In genomic region chr5:113506065-113506464, GRCm38 (mm10) we compare ENCODE assay signal across 25 mouse cellular contexts. TPM values are rescaled to one million over a fixed set of nuclear protein-coding genes. Genes with fewer than 3 reads are reported as not detected.
A peak's percentile ranks its signal among the peaks of the same experiment; 100 is the strongest.
DNase-seq lines count a peak whose midpoint lies in the region; ATAC-seq and TF ChIP-seq lines count a peak whose summit lies in the region.
"Had no signal": no experiment of that assay in that cellular context is flagged by ENCODE, and none has a peak within 500 bp of the region (broad histone marks: within the 10 kb centered on the region; RNA-seq: fewer than 3 reads in every experiment).

No protein-coding gene starts in this region.

- H3K9me3 ChIP-seq in megakaryocyte, embryonic 14.5 days: no peaks in the 10 kb centered on the region
- H3K9me3 ChIP-seq in ES-Bruce4 (replicated peaks; ENCODE audit: control insufficient read depth, insufficient read depth, low read length, poor library complexity, severe bottlenecking): no peaks in the 10 kb centered on the region
- H3K9me3 ChIP-seq: embryonic facial prominence, embryonic 15.5 days; forebrain, embryonic 15.5 days; hindbrain, embryonic 15.5 days; limb, embryonic 13.5 days; liver, embryonic 12.5 days had no signal

- peaks cover 12% of the 10 kb centered on the region for H3K4me1 ChIP-seq in megakaryocyte, embryonic 14.5 days
- peaks cover 3% of the 10 kb centered on the region for H3K4me1 ChIP-seq in ES-Bruce4 (ENCODE audit: control insufficient read depth, insufficient read depth, low read length)
- peaks cover 78% of the 10 kb centered on the region for H3K4me1 ChIP-seq in cerebellum, adult 2 months (ENCODE audit: control insufficient read depth, insufficient read depth, low read length)
- H3K4me1 ChIP-seq: liver, embryonic 12.5 days had no signal

- no peak overlapping the region for H3K27ac ChIP-seq in ES-Bruce4 (ENCODE audit: insufficient read depth, low read length)
- H3K27ac ChIP-seq in cerebellum, adult 2 months (ENCODE audit: insufficient read depth, low read length): no peak overlapping the region
- H3K27ac ChIP-seq: embryonic facial prominence, embryonic 15.5 days; limb, embryonic 13.5 days; liver, embryonic 12.5 days had no signal

- DNase-seq in CD4-positive, CD25-positive, alpha-beta regulatory T cell, adult 2 months (ENCODE audit: low read depth, low spot score): peak; percentile 3
- DNase-seq in cerebellum, adult 2 months: no peak
- DNase-seq: adrenal gland, adult 2 months; cerebellum, adult 11-12 months; cerebellum, postnatal 14 days; gastrocnemius, postnatal 10 days; heart, adult 11 months; kidney, postnatal 25 days; lung, adult 18-20 months; lung, postnatal 10 days; right cerebral cortex, adult 18-20 months; right cerebral cortex, postnatal 4 days; thymus, postnatal 36 days had no signal

- H3K9ac ChIP-seq in ES-Bruce4 (ENCODE audit: low read depth, poor library complexity, severe bottlenecking): no peak overlapping the region
- H3K9ac ChIP-seq: embryonic facial prominence, embryonic 15.5 days; forebrain, embryonic 15.5 days; hindbrain, embryonic 15.5 days; limb, embryonic 13.5 days; liver, embryonic 12.5 days had no signal

- ATAC-seq in CD4-positive, CD25-positive, alpha-beta regulatory T cell, adult 4 months: no peak
- ATAC-seq in megakaryocyte, adult 5-6 weeks (ENCODE audit: poor library complexity, severe bottlenecking): no peak
- 0 out of 2 replicates have a peak, but pooled peaks have one; percentile 3 for ATAC-seq in megakaryocyte progenitor cell, adult 5-6 weeks (replicated peaks; ENCODE audit: poor library complexity)
- ATAC-seq: forebrain, embryonic 15.5 days; intestine, postnatal 0 days; liver, embryonic 12.5 days had no signal

- 56% methylated on average over 6 of the region's 6 CpGs for WGBS in cerebellum, adult 2 months

- H3K27me3 ChIP-seq in megakaryocyte, embryonic 14.5 days (replicated peaks): peaks cover 40% of the 10 kb centered on the region
- no peaks in the 10 kb centered on the region for H3K27me3 ChIP-seq in ES-Bruce4 (ENCODE audit: control insufficient read depth, insufficient read depth, low read length, poor library complexity, severe bottlenecking)
- no peaks in the 10 kb centered on the region for H3K27me3 ChIP-seq in cerebellum, adult 2 months (ENCODE audit: control insufficient read depth, insufficient read depth, low read length)
- H3K27me3 ChIP-seq: embryonic facial prominence, embryonic 15.5 days; forebrain, embryonic 15.5 days; hindbrain, embryonic 15.5 days had no signal

- no peaks in the 10 kb centered on the region for H3K36me3 ChIP-seq in megakaryocyte, embryonic 14.5 days (replicated peaks; ENCODE audit: low read length)
- H3K36me3 ChIP-seq in ES-Bruce4 (ENCODE audit: control insufficient read depth, insufficient read depth, low read length, poor library complexity, severe bottlenecking): no peaks in the 10 kb centered on the region
- H3K36me3 ChIP-seq: embryonic facial prominence, embryonic 15.5 days; forebrain, embryonic 15.5 days; hindbrain, embryonic 15.5 days; limb, embryonic 13.5 days; liver, embryonic 12.5 days had no signal

- TF ChIP-seq EP300 in ES-Bruce4 (IDR thresholded peaks at IDR 0.05; ENCODE audit: insufficient read depth, low read depth, low read length): peak; percentile 64; the same call in 1 of the 2 replicates

- no peak for TF ChIP-seq CTCF in ES-Bruce4 (IDR thresholded peaks at IDR 0.05; ENCODE audit: low read depth, low read length)
- no peak for TF ChIP-seq CTCF in cerebellum, adult 2 months (IDR thresholded peaks at IDR 0.05; ENCODE audit: borderline replicate concordance, insufficient read depth, low read depth, low read length)

- no peak for TF ChIP-seq POLR2A in ES-Bruce4 (IDR thresholded peaks at IDR 0.05; ENCODE audit: insufficient read depth, low read length)
- TF ChIP-seq POLR2A in cerebellum, adult 2 months (IDR thresholded peaks at IDR 0.05; ENCODE audit: borderline replicate concordance, insufficient read depth, low read length): no peak

- peak overlapping the region; percentile 5 for H3K4me3 ChIP-seq in megakaryocyte, embryonic 14.5 days (replicated peaks)
- H3K4me3 ChIP-seq in ES-Bruce4 (ENCODE audit: low read depth, low read length): no peak overlapping the region
- no peak overlapping the region for H3K4me3 ChIP-seq in cerebellum, adult 2 months (replicated peaks; ENCODE audit: insufficient read depth, low read depth, low read length)
- H3K4me3 ChIP-seq: embryonic facial prominence, embryonic 15.5 days; forebrain, embryonic 15.5 days; hindbrain, embryonic 15.5 days; limb, embryonic 13.5 days; liver, embryonic 12.5 days had no signal

RNA-seq across cellular contexts. Expression of gene Wscd2, which starts 15.9 kb away (rescaled TPM):
- polyA plus RNA-seq in CD4-positive, CD25-positive, alpha-beta regulatory T cell, adult 4 months (2017; shearing (Covaris generic)): 1 to 10 TPM; 1.4 to 1.5 TPM
- polyA plus RNA-seq in megakaryocyte, embryonic 14.5 days (2012; ENCODE audit: insufficient read depth, low replicate concordance): not detected in 2 replicates
- total RNA-seq in megakaryocyte, adult 5-6 weeks (2015): 0.16 TPM in 1 of 2 replicates, not detected in the other
- 0.18 TPM in 1 of 2 replicates, not detected in the other for total RNA-seq in megakaryocyte, adult 5-6 weeks (2017)
- 2.3 and 3.1 TPM in 2 replicates for polyA plus RNA-seq in ES-Bruce4 (2011; ENCODE audit: insufficient read depth, insufficient read length, low read depth, missing spikeins)
- not detected in 2 replicates for total RNA-seq in megakaryocyte progenitor cell, adult 5-6 weeks (2015)
- not detected in 2 replicates for total RNA-seq in megakaryocyte progenitor cell, adult 5-6 weeks (2017)
- polyA plus RNA-seq in cerebellum, adult 2 months (2012; rRNA removed): 113 and 136 TPM in 2 replicates
- total RNA-seq: MEL had no signal

Comparison
In these comparisons a context has a peak if more than half of its experiments do, and no peak if none do; other contexts are left out.
1. RNA of gene Wscd2, which starts 15.9 kb away (polyA plus RNA-seq): 113 to 136 TPM in cerebellum, adult 2 months; 2.3 to 3.1 TPM in ES-Bruce4, 1.4 to 1.5 TPM in CD4-positive, CD25-positive, alpha-beta regulatory T cell, adult 4 months and not detected in megakaryocyte, embryonic 14.5 days; every median in the first group is over 10 times any median in the second.